Mouse (Mus musculus): ENCODE data around the gene Rbfox1.

DNA sequence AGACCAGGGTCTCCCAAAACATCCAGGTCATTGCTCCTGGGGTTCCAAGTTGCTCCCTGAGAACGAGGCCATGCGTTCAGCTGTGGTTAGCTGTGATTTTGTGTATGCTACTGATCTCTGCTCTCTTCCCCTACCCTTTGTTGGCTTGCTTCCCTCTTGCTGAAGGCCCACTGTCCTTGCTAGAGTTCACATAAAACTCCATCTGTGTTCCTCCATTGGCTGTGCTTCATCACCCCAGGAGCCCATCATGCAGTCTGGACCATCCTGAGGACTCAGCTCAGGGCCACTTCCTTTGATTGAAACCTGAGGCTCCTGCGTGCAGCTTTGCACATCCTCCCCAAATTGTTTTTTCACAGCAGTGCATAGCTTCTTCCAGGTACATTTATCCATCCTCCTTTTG lies 600.5 kb downstream of the Rbfox1 start:
- TF ChIP-seq CTCF (IDR thresholded peaks at IDR 0.05; ENCODE audit: borderline replicate concordance, control insufficient read depth, extremely low read depth, insufficient read depth, low read length, poor library complexity) (no peak), POLR2A (IDR thresholded peaks at IDR 0.05; ENCODE audit: control insufficient read depth, extremely low read depth, insufficient read depth, low read length, poor library complexity) (no peak)

All from thymus, adult 2 months (tissue).